Mouse (Mus musculus): ENCODE results near the gene P4ha3.

P4ha3 gene

DNA sequence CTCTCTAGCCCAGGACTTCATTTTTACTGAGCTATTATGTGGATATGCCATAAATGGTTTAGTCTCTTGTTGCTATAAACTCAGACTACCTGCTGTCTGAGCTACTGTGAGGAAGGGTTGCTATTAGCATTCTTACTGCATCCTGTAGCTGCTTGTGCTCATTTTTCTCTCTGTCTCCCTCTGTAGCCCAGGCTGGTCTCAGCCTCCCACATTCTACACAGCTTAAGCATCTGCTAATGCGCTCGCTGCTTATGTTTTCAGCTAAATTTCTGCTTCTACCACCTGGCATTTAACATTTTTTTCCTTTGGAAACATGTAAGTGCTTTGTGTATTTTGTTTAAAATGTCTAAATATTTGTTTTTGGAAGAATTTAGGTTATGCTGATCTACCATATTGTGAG, 10.4 kb downstream of the P4ha3 start:
- no peak for TF ChIP-seq GATA4 (IDR thresholded peaks at IDR 0.05; ENCODE audit: insufficient replicate concordance, low read length)

DNA sequence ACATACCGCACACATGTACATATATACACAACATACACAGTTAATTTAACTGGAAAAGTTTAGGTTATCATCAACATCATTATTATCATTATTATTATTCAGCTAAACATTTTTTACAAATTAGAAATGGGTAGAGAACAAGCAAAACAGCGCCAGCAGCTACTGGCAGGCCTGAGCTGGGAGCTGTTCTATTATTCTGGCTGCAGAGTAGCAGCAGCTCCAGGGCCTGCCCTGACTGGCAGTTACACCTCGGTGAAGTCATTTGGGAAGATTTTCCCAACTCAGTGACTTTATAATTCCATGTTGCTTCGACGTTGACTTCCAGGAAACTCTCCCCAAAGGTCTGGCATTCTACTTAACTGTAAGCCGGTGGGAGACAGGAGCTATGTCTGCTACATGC, 11.4 kb downstream of the P4ha3 start:
- no peak for TF ChIP-seq GATA4 (IDR thresholded peaks at IDR 0.05; ENCODE audit: insufficient replicate concordance, low read length)

DNA sequence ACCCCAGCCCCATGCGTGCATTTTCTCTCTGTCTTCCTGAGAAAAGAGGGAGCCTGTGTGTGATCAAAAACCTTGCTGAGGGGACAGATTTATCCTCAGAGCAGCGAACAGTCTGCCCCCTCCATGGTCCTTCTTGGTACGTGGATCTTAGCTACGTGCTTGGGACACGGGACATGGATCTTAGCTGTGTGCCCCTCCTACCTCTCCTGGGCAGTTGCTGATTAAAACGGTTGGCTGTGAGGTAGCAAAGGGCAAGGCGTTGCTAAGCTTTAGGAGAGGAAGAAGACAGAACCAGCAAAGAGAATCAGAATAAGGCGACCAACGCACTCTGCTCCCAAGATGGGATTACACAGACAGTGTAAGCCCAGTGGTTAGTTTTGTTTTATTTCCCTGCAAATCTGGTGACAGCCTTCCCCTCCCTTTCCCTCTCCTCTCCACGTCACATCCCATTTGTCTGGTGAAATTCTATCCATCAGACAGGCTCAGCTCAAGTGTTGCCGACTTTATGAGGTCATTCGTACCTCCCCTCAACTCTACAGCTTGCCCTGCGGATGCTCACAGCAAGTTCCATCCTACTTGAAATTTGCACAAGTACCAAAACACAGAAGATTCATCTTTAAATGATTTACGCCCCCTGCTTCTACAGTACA, 13.7 kb downstream of the P4ha3 start:
- no peak for TF ChIP-seq GATA4 (IDR thresholded peaks at IDR 0.05; ENCODE audit: insufficient replicate concordance, low read length)

DNA sequence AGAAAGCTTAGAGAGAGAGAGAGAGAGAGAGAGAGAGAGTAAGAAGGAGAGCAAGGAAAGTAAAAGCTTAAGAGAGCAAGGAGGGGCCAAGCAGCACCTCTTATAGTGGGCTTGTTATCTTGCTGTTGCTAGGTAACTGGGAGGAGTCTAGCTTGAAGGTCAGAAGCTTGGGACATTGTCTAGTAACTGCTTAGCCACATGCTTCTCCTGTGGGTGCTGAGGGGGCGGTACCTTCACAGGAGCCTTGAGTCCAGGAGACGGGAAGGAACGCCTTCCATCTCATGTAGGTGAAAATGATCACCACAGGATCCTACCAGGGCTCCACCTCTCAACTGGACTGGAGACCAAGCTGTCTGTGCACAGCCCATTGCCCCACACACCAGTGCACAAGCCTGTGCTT, 16.1 kb downstream of the P4ha3 start:
- TF ChIP-seq GATA4 (IDR thresholded peaks at IDR 0.05; ENCODE audit: insufficient replicate concordance, low read length) = no peak

DNA sequence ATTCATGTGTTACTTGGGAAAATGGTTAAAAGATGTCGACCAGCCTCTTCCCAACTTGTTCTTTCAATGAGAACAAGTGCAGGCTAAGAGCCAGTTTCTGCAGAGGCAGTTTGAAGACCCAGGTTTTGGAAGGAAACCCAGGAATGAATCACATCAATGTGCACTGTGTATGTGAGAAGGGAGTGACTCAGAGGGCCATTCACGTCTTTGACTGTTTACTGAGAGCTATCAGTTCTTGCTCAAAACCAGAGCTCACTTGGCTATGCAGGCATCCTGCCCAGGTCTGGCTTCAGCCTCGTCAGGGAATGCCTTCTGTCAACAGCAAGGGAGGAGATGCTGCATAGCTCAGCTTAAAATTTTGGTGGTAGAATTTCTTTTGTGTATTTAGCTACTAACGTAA, 17.0 kb downstream of the P4ha3 start:
- no peak for TF ChIP-seq GATA4 (IDR thresholded peaks at IDR 0.05; ENCODE audit: insufficient replicate concordance, low read length)

DNA sequence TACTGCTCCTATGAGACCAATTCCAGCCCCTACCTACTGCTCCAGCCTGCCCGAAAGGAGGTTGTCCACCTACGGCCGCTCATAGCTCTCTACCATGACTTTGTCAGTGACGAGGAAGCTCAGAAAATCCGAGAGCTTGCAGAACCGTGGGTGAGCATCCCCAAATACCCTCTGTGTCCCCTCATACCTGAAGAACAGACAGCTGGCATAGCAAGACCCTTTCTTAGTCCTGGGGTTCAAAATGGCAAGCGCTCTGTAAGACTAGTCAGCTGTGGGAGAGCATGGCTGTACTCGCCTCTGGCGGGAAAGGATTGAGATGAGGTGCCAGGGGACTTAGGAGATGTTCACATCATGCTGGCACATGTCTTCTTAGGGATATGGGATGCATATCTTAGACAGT, 20.6 kb downstream of the P4ha3 start:
- no peak for TF ChIP-seq GATA4 (IDR thresholded peaks at IDR 0.05; ENCODE audit: insufficient replicate concordance, low read length)

DNA sequence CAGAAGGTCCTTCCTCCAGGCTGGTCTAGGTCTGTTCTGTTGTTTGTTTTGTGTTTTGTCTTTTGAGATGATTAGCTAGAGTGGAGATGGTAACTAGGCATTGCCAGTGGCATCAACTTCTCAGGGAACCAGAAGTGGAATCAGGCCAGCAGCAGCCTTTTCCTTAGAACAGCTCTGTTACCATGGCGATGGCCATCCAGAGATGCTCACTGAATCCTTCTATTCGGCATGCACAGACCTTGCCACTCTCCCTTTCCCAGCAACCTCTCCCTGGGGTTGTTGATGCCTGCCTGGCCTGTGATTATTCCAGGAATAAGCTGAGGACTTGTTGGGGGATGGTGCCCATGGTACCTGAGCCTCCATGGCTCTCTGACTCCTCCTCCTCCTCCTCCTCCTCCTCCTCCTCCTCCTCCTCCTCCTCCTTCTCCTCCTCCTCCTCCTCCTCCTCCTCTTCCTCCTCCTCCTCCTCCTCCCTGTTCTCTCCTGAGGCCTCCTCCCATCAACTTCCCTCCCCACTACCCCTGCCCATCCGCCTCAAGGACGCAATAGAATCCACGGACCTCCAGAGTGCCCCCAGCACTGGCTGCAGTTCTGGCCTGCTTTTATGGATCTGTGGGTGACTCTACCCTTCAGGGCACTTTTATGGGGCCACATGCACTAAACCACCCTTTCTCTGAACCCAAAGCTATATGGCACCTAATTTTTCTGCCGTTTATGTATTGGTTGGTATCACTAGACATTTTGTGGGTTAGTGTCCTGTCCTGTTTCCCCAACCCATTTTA, 22.7 kb downstream of the P4ha3 start:
- no peak for TF ChIP-seq GATA4 (IDR thresholded peaks at IDR 0.05; ENCODE audit: insufficient replicate concordance, low read length)

DNA sequence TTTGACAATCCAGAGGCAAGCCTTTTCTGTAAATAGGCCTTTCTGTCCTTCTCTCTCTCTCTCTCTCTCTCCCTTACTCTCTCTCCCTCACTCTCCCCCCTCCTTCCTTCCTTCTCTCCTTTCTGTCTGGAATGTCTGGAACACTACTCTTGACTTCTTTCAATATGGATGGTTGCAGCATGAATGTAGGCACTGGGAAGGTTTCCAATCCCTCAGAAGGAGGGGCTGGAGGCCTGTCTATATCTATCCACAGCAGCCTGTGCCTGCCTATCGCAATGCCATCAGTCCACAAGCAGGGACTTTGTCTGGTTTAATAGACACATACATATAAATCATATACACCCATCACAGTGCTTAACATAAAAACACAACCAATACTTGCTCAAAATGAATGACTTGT, 23.9 kb downstream of the P4ha3 start:
- TF ChIP-seq GATA4 (IDR thresholded peaks at IDR 0.05; ENCODE audit: insufficient replicate concordance, low read length) = no peak

DNA sequence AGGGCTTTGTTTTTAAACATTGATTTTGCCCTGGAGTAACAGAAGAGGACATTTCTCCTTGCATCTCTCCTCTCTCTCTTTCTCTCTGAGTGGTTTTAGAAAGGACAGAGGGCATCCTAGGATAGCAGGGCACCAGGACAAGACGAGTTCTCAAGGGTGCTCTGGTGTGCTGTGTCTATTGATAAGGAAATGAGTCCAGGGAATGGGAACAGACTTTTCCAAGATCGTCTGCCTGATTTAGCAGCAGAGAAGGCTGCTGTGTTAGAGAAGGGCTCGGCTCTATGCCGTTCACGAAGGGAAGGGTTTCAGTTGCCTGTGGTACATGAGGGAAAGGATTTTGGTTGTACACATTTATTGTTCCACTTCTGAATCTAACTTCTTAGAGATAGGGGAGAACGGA, 24.4 kb downstream of the P4ha3 start:
- no peak for TF ChIP-seq GATA4 (IDR thresholded peaks at IDR 0.05; ENCODE audit: insufficient replicate concordance, low read length)

DNA sequence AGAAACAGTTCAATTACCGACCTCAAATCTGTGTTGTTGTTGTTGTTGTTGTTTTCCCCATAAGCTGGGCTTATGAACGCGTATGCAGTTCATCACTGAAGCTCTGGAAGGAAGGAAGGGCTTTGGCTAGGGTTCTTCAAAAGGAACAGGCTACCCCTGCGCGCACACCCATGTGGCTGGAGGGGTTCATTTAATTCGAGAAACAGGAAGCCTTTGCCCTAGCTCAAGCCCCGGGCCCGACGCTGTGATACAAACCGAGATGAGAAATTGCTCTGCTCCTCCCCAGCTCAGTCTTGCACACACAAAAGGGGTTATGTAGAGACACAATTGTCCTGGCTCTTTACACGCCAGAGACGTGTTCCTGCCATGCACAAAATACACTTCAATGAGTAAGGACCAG, 25.0 kb downstream of the P4ha3 start:
- no peak for TF ChIP-seq GATA4 (IDR thresholded peaks at IDR 0.05; ENCODE audit: insufficient replicate concordance, low read length)

DNA sequence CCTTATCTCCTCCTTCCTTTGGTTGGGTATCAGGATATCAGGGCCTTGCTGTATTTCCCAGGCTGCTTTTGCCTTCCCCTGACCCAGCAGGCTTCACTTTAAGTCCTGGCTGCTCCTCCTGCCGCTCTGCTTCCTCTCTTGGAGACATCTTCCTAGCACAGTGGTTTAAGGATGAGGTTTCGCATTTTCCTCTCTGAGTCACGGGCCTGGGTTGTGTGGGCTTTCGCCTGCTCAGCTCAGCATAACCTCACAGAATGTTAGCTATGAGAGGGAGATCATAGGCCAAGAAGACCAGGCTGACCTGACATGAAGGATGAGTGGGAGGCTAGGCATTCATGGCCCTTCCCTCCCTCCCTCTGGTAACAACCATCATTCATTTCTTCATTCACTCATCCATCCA, 27.4 kb downstream of the P4ha3 start:
- TF ChIP-seq GATA4 (IDR thresholded peaks at IDR 0.05; ENCODE audit: insufficient replicate concordance, low read length) = no peak

DNA sequence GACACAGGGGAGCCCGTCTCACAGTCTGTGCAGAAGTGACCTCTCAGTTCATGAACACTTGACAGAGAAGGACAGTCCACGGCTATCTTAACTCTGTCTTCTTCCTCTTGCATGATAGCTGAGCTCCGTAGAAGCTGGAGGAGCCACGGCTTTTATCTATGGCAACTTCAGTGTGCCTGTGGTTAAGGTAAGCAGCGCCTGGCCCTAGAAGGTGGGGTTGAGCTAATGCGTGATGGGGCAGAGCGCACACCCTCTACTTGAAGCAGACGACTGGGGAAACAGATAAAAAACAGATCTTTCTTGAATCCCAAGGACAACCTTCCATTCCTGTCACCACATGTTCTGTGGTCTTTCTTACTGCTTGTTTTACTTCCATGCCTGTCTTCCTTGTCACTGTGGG, 31.6 kb downstream of the P4ha3 start:
- no peak for TF ChIP-seq GATA4 (IDR thresholded peaks at IDR 0.05; ENCODE audit: insufficient replicate concordance, low read length)

DNA sequence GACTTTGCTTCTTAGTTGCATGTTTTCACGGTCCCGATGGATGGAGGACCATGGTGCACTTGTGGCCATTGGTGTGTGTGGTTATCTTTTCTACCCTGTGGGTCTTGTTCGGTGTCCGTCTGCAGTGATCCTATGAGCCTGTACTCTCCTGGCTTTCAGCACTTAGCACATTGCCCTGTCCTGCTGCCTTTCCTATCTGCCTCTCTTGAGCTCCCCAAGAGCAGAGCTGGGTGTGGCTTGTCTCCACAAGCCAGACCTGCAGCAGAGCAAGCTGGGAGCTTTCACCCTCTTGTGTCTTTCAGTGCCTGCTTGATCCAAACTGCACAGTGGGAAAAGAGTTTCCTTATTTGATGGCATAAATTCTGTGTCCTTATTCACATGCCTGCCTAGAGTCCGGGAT, 32.2 kb downstream of the P4ha3 start:
- TF ChIP-seq GATA4 (IDR thresholded peaks at IDR 0.05; ENCODE audit: insufficient replicate concordance, low read length) = no peak

DNA sequence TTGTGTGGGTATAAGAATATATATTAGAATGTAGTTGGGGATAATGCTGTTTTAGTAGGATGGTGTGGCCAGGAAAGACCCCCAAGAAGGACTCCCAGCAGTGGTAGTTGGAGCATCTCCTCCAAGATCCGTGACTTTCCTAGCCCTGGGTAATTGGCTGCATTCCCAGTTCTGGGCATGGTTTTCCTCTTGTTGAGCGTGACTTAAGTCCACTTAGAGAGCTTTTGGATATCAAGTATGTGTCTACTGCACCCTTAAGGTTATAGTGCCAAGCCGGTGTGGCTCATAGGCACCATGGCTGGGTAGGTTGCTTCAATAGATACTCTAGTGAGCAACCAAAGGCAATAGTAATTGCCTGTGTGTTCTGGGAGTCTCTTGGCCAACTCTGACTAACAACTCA, 38.4 kb downstream of the P4ha3 start:
- no peak for TF ChIP-seq GATA4 (IDR thresholded peaks at IDR 0.05; ENCODE audit: insufficient replicate concordance, low read length)

DNA sequence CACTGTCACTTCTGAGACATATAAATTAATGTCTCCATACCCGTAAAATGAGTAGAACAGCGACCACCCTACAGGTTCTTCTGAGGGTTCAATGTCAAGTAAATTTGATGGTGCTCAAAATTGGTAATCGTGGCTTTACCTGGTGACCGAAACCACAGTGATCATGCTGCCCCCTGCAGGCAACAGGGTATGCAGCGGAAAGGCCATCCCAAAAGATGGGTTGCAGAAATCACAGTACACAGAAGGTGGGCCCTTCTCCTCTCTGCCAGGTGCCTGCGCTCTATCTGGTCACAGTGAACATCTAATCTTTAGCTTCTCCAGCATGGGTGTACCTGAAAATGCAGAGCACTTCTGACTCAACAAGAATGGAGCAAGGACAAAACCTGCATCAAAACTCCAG, 40.2 kb downstream of the P4ha3 start:
- no peak for TF ChIP-seq GATA4 (IDR thresholded peaks at IDR 0.05; ENCODE audit: insufficient replicate concordance, low read length)

DNA sequence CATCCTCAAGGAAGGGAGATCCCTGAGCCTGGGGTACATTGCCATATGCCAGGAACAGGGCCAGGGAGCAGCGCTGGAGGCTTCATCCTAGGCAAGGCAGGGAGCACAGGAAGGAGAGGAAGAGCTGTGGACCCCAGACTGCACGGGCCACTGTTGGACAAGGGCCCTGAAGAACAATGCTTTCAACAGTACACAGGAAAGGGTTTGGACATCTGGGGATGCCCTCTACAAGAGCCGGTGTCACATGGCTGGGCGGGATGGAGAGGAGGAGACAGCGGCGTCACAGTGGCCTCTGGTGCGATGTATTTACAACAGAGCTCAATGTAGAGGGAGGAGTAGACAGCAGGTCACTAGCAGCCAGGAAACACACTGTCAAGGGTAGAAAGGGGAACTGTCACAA, 42.2 kb downstream of the P4ha3 start:
- no peak for TF ChIP-seq GATA4 (IDR thresholded peaks at IDR 0.05; ENCODE audit: insufficient replicate concordance, low read length)

DNA sequence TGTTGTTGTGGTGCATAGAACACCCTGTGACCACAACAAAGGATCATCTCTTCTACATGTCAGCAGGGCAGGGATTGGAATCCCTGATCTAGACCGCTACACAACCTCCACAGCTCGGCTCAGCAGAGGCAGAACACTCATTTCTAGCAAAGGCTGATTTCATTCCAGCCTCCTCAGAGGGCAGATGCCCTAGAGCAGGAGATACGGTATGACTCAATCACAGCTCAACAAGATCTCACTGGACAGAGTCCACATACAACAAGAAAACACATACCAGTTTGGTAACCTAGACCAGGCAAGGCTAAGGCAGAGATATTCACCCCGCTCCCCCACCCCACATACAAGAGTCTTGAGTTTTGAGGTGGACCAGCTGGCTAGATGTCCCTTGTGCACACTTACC, 43.3 kb downstream of the P4ha3 start:
- TF ChIP-seq GATA4 (IDR thresholded peaks at IDR 0.05; ENCODE audit: insufficient replicate concordance, low read length) = no peak

Data from liver, adult (tissue).